ENCODE assay signal across 12 mouse cellular contexts in the genomic region with DNA sequence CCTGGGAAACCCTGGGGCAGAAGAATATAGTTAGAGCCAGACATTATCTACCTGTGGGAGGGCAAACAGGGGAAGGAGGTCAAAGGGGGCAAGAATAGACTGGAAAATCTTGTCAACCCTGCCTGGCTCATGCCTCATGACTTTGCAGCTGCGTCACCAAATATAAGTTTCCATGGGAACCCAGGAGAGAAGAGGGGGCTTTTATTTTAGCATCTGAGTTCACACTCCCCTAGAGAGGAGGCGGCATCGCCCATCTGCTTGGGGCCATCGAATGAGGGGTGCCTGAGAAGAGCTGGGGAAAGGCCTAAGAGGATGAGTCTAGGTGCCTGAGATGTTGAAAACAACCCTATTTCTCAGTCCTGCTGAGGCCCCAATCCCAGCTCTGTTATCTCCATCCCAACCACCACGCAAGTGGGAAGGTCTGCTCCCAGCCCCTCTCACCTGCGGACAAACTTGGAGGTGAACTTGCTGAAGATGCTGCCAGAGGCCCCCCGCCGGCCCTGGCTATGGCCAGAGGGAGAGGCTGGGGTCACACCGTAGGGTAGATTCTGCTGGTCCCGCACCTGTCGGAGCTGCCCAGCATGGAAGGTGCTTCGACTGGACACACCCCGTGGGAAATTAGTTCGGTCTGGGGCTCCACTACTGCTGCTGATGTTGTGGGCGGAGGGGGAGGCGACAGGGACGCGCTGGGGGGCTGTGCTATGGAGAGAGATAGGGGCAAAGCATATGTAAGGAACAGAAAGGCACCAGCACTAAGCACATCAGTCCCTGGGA. TPM values are rescaled to one million over a fixed set of nuclear protein-coding genes. Genes with fewer than 3 reads are reported as not detected.
DNase-seq lines count a peak whose midpoint lies in the region; ATAC-seq and TF ChIP-seq lines count a peak whose summit lies in the region.
"Had no signal": no experiment of that assay in that cellular context is flagged by ENCODE, and none has a peak within 500 bp of the region (broad histone marks: within the 10 kb centered on the region; RNA-seq: fewer than 3 reads in every experiment).

No protein-coding gene starts in this region.

- ATAC-seq in hindbrain, embryonic 12.5 days (ENCODE audit: low FRiP score): no peak
- no peak for ATAC-seq in hindbrain, embryonic 11.5 days (ENCODE audit: low FRiP score)
- no peak for ATAC-seq in intestine, postnatal 0 days

- DNase-seq in hindbrain, embryonic 11.5 days (ENCODE audit: low spot score): no peak
- DNase-seq in brain, adult 2 months (ENCODE audit: low read depth, low spot score): peak; percentile 94
- peak; percentile 78 to 89 for DNase-seq in frontal cortex, postnatal 36 days (ENCODE audit: low spot score in 2 of 2)
- no peak for DNase-seq in spleen, postnatal 4 days (ENCODE audit: low spot score in 2 of 2)
- DNase-seq: cerebellum, adult 9-11 months; kidney, postnatal 4 days had no signal

- H3K36me3 ChIP-seq in hindbrain, embryonic 12.5 days: peaks cover 82% of the 10 kb centered on the region
- H3K36me3 ChIP-seq in hindbrain, embryonic 11.5 days (ENCODE audit: control insufficient read depth, insufficient read depth, low read length): peaks cover 17% of the 10 kb centered on the region
- peaks cover 95% of the 10 kb centered on the region for H3K36me3 ChIP-seq in intestine, postnatal 0 days (ENCODE audit: control insufficient read depth, insufficient read depth)

- no peak for TF ChIP-seq CTCF in olfactory bulb, adult 2 months (IDR thresholded peaks at IDR 0.05; ENCODE audit: insufficient read depth, low read depth, low read length)
- no peak for TF ChIP-seq CTCF in intestine, postnatal 0 days (IDR thresholded peaks at IDR 0.05; ENCODE audit: low read depth)

- WGBS in hindbrain, embryonic 12.5 days: 87% methylated on average over 18 of the region's 18 CpGs
- 89% methylated on average over 18 of the region's 18 CpGs for WGBS in hindbrain, embryonic 11.5 days
- 59% methylated on average over 18 of the region's 18 CpGs for WGBS in olfactory bulb, adult 2 months
- WGBS in intestine, postnatal 0 days: 83% methylated on average over 18 of the region's 18 CpGs

- no peak for TF ChIP-seq POLR2A in olfactory bulb, adult 2 months (IDR thresholded peaks at IDR 0.05; ENCODE audit: insufficient read depth, low read depth, low read length)

- H3K4me1 ChIP-seq in hindbrain, embryonic 12.5 days: peaks cover 32% of the 10 kb centered on the region
- H3K4me1 ChIP-seq in hindbrain, embryonic 11.5 days (replicated peaks; ENCODE audit: control insufficient read depth, insufficient read depth, low read length): peaks cover 10% of the 10 kb centered on the region; the same call in 1 of the 2 replicates
- H3K4me1 ChIP-seq in olfactory bulb, adult 2 months (ENCODE audit: control insufficient read depth, insufficient read depth, low read length): peaks cover 55% of the 10 kb centered on the region
- H3K4me1 ChIP-seq in intestine, postnatal 0 days (replicated peaks; ENCODE audit: control insufficient read depth, insufficient read depth, low read length): no peaks in the 10 kb centered on the region

- H3K4me3 ChIP-seq in hindbrain, embryonic 12.5 days: no peak overlapping the region
- H3K4me3 ChIP-seq in hindbrain, embryonic 11.5 days (ENCODE audit: low read depth, low read length): no peak overlapping the region
- no peak overlapping the region for H3K4me3 ChIP-seq in olfactory bulb, adult 2 months (ENCODE audit: insufficient read depth, low read depth, low read length)
- no peak overlapping the region for H3K4me3 ChIP-seq in intestine, postnatal 0 days (ENCODE audit: low read depth, low read length)
- H3K4me3 ChIP-seq: erythroblast, embryonic 14.5 days; midbrain, embryonic 12.5 days had no signal

- H3K4me2 ChIP-seq in hindbrain, embryonic 12.5 days (replicated peaks): no peak overlapping the region
- no peak overlapping the region for H3K4me2 ChIP-seq in hindbrain, embryonic 11.5 days (replicated peaks; ENCODE audit: low read depth, low read length)
- no peak overlapping the region for H3K4me2 ChIP-seq in intestine, postnatal 0 days (replicated peaks; ENCODE audit: low read depth)
- H3K4me2 ChIP-seq: midbrain, embryonic 12.5 days had no signal

- 0 out of 2 replicates have a peak overlapping the region, but pooled peaks have one; percentile 35 for H3K27ac ChIP-seq in hindbrain, embryonic 12.5 days
- no peak overlapping the region for H3K27ac ChIP-seq in hindbrain, embryonic 11.5 days (ENCODE audit: low read depth, low read length)
- H3K27ac ChIP-seq in olfactory bulb, adult 2 months (ENCODE audit: insufficient read depth, low read depth, low read length): peak overlapping the region; percentile 91
- no peak overlapping the region for H3K27ac ChIP-seq in intestine, postnatal 0 days (ENCODE audit: low read depth, low read length)
- H3K27ac ChIP-seq: midbrain, embryonic 12.5 days had no signal

- H3K27me3 ChIP-seq in hindbrain, embryonic 12.5 days: no peaks in the 10 kb centered on the region
- H3K27me3 ChIP-seq in hindbrain, embryonic 11.5 days (ENCODE audit: control insufficient read depth, insufficient read depth, low read length): no peaks in the 10 kb centered on the region
- H3K27me3 ChIP-seq in intestine, postnatal 0 days (replicated peaks; ENCODE audit: control insufficient read depth, insufficient read depth, low read length): no peaks in the 10 kb centered on the region
- H3K27me3 ChIP-seq: CH12.LX; midbrain, embryonic 12.5 days had no signal

- H3K9ac ChIP-seq in hindbrain, embryonic 12.5 days: peak overlapping the region; percentile 36; the same call in 1 of the 2 replicates
- H3K9ac ChIP-seq in hindbrain, embryonic 11.5 days (ENCODE audit: low read depth, low read length): no peak overlapping the region
- no peak overlapping the region for H3K9ac ChIP-seq in intestine, postnatal 0 days (ENCODE audit: low read depth, low read length)
- H3K9ac ChIP-seq: midbrain, embryonic 12.5 days had no signal

- no peaks in the 10 kb centered on the region for H3K9me3 ChIP-seq in hindbrain, embryonic 12.5 days (replicated peaks)
- no peaks in the 10 kb centered on the region for H3K9me3 ChIP-seq in hindbrain, embryonic 11.5 days (ENCODE audit: control insufficient read depth, low read length)
- no peaks in the 10 kb centered on the region for H3K9me3 ChIP-seq in intestine, postnatal 0 days (ENCODE audit: control insufficient read depth)
- H3K9me3 ChIP-seq: midbrain, embryonic 12.5 days had no signal

RNA-seq across cellular contexts. Expression of a gene that starts 13.6 kb away (rescaled TPM):
- 62.5 and 66.6 TPM in 2 replicates for polyA plus RNA-seq in hindbrain, embryonic 12.5 days (2016; fragmentation: Nextera tagmentation; extraction: Ambion mirVana)
- polyA plus RNA-seq in hindbrain, embryonic 11.5 days (2014; fragmentation: Nextera tagmentation; extraction: Ambion mirVana): 28.1 and 31.4 TPM in 2 replicates
- polyA plus RNA-seq in olfactory bulb, adult 2 months (2012; ENCODE audit: insufficient read depth, insufficient read length, low replicate concordance, missing spikeins): not detected in 2 replicates
- polyA plus RNA-seq in intestine, postnatal 0 days (2015; fragmentation: Nextera tagmentation; extraction: Ambion mirVana): 1.5 and 2.2 TPM in 2 replicates

RNA-seq across cellular contexts. Expression of a gene that starts 39.8 kb away (rescaled TPM):
- polyA plus RNA-seq in hindbrain, embryonic 12.5 days (2016; fragmentation: Nextera tagmentation; extraction: Ambion mirVana): 75.9 and 77.6 TPM in 2 replicates
- polyA plus RNA-seq in hindbrain, embryonic 11.5 days (2014; fragmentation: Nextera tagmentation; extraction: Ambion mirVana): 79.9 and 87.6 TPM in 2 replicates
- polyA plus RNA-seq in olfactory bulb, adult 2 months (2012; ENCODE audit: insufficient read depth, insufficient read length, low replicate concordance, missing spikeins): not detected in 2 replicates
- 18.6 and 19.7 TPM in 2 replicates for polyA plus RNA-seq in intestine, postnatal 0 days (2015; fragmentation: Nextera tagmentation; extraction: Ambion mirVana)

Comparison
In these comparisons a context has a peak if more than half of its experiments do, and no peak if none do; other contexts are left out.
1. H3K27ac ChIP-seq: peak in hindbrain, embryonic 12.5 days (single experiment) and olfactory bulb, adult 2 months (single experiment); none in hindbrain, embryonic 11.5 days (single experiment) and intestine, postnatal 0 days (single experiment).
2. DNase-seq: peak in brain, adult 2 months (single experiment) and frontal cortex, postnatal 36 days (2 of 2); none in hindbrain, embryonic 11.5 days (single experiment) and spleen, postnatal 4 days (0 of 2).